Mouse (Mus musculus) olfactory bulb, adult 2 months (tissue): ENCODE measurements around the gene Tmem52. TPM values are rescaled to one million over a fixed set of nuclear protein-coding genes. Genes with fewer than 3 reads are reported as not detected.

Source experiments
- H3K27ac ChIP-seq: fragments of 200-500 bp; 2 replicates; pipeline ENCODE4 v1.5.1; 2012; ENCODE audit warnings: low read depth, low read length; ENCODE audit not compliant: insufficient read depth
- H3K4me1 ChIP-seq: fragments of 200-500 bp; 2 replicates; pipeline ENCODE4 v1.6.1; 2012; ENCODE audit warnings: low read length; ENCODE audit not compliant: control insufficient read depth, insufficient read depth
- H3K4me3 ChIP-seq: fragments of 200-500 bp; 2 replicates; pipeline ENCODE4 v1.5.1; 2012; ENCODE audit warnings: mild to moderate bottlenecking, low read depth, low read length, moderate library complexity; ENCODE audit not compliant: insufficient read depth
- CTCF ChIP-seq: fragments of 200-500 bp; IDR thresholded peaks from 2 replicates; pipeline ENCODE4 v1.5.1; 2012; ENCODE audit warnings: low read depth, mild to moderate bottlenecking, low read length, moderate library complexity; ENCODE audit not compliant: insufficient read depth
- POLR2A ChIP-seq: fragments of 200-500 bp; IDR thresholded peaks from 2 replicates; pipeline ENCODE4 v1.6.1; 2012; ENCODE audit warnings: mild to moderate bottlenecking, low read depth, low read length, moderate library complexity; ENCODE audit not compliant: insufficient read depth
- WGBS: fragments of 180-500 bp; shearing (Covaris S2); methylation state at CpG from one replicate; pipeline ENCODE4 v1.1.7; 2018; 5-methylcytosine and 5-hydroxymethylcytosine counted together
- polyA plus RNA-seq: library from polyadenylated mRNA; stranded (reverse); fragments of >200 nt; gene quantifications from 2 replicates; pipeline ENCODE4 v1.2.4, GENCODE M21; 2012; ENCODE audit warnings: low replicate concordance; ENCODE audit not compliant: missing spikeins, insufficient read depth, insufficient read length

Gene Tmem52
- polyA plus RNA-seq, 1 experiment = not detected

GRCm38 (mm10) chr4:155458575-155458974 lies 10.3 kb upstream of the Tmem52 start:
- Histone ChIP-seq H3K4me3 (no peak overlapping the region), H3K27ac (no peak overlapping the region), H3K4me1 (no peaks in the 10 kb centered on the region)
- WGBS = 86% methylated on average over 5 of the region's 5 CpGs
- TF ChIP-seq CTCF (no peak), POLR2A (no peak)

GRCm38 (mm10) chr4:155463050-155463449 lies 5.9 kb upstream of the Tmem52 start:
- Histone ChIP-seq H3K4me1 (no peaks in the 10 kb centered on the region), H3K27ac (no peak overlapping the region), H3K4me3 (no peak overlapping the region)
- TF ChIP-seq CTCF (no peak), POLR2A (no peak)
- 87% methylated on average over 13 of the region's 13 CpGs for WGBS

- H3K4me3 ChIP-seq = no peak overlapping the region
- WGBS = 86% methylated on average over 6 of the region's 6 CpGs
- no peaks in the 10 kb centered on the region for H3K4me1 ChIP-seq
- TF ChIP-seq POLR2A = no peak
- TF ChIP-seq CTCF = no peak
- no peak overlapping the region for H3K27ac ChIP-seq
These were observed 5.3 kb upstream of the Tmem52 start for GRCm38 (mm10) chr4:155463611-155464010.

GRCm38 (mm10) chr4:155464061-155464460 lies 4.9 kb upstream of the Tmem52 start:
- Histone ChIP-seq H3K4me1 (peaks cover 3% of the 10 kb centered on the region), H3K4me3 (no peak overlapping the region), H3K27ac (no peak overlapping the region)
- WGBS = 87% methylated on average over 4 of the region's 4 CpGs
- TF ChIP-seq CTCF (no peak), POLR2A (no peak)

- Histone ChIP-seq H3K4me1 (peaks cover 8% of the 10 kb centered on the region), H3K27ac (no peak overlapping the region), H3K4me3 (no peak overlapping the region)
- 85% methylated on average over 6 of the region's 6 CpGs for WGBS
- TF ChIP-seq POLR2A (no peak), CTCF (no peak)
These were observed 3.3 kb upstream of the Tmem52 start for GRCm38 (mm10) chr4:155465607-155466006.

- Histone ChIP-seq H3K4me3 (no peak overlapping the region), H3K27ac (no peak overlapping the region), H3K4me1 (peaks cover 8% of the 10 kb centered on the region)
- 87% methylated on average over 5 of the region's 5 CpGs for WGBS
- no peak for TF ChIP-seq POLR2A
- no peak for TF ChIP-seq CTCF
These were observed 2.8 kb upstream of the Tmem52 start for GRCm38 (mm10) chr4:155466080-155466479.

- H3K27ac ChIP-seq = no peak overlapping the region
- 87% methylated on average over 13 of the region's 13 CpGs for WGBS
- TF ChIP-seq POLR2A (no peak), CTCF (no peak)
- H3K4me3 ChIP-seq = no peak overlapping the region
- peaks cover 8% of the 10 kb centered on the region for H3K4me1 ChIP-seq
These were observed 1.5 kb upstream of the Tmem52 start for GRCm38 (mm10) chr4:155467237-155468010.

- H3K27ac ChIP-seq = no peak overlapping the region
- peaks cover 8% of the 10 kb centered on the region for H3K4me1 ChIP-seq
- TF ChIP-seq POLR2A (no peak), CTCF (no peak)
- no peak overlapping the region for H3K4me3 ChIP-seq
- 78% methylated on average over 18 of the region's 18 CpGs for WGBS
These were observed 812 bp downstream of the Tmem52 start for GRCm38 (mm10) chr4:155469590-155470262.

GRCm38 (mm10) chr4:155470263-155470953 lies 1.5 kb downstream of the Tmem52 start:
- Histone ChIP-seq H3K4me1 (peaks cover 8% of the 10 kb centered on the region), H3K27ac (no peak overlapping the region), H3K4me3 (no peak overlapping the region)
- TF ChIP-seq POLR2A = no peak
- no peak for TF ChIP-seq CTCF
- WGBS = 87% methylated on average over 16 of the region's 16 CpGs
